Mouse (Mus musculus) embryonic facial prominence, embryonic 15.5 days (tissue): ENCODE data around the gene Fam186b. TPM values are rescaled to one million over a fixed set of nuclear protein-coding genes. Genes with fewer than 3 reads are reported as not detected.

Experiments
- ATAC-seq: fragments of 200-750 bp; cut with Nextera tagmentation; 2 replicates; pipeline ENCODE4 v1.8.0; 2017; ENCODE audit warnings: low read depth, moderate TSS enrichment; ENCODE audit not compliant: insufficient number of reproducible peaks, low FRiP score, low TSS enrichment
- H3K27ac ChIP-seq: fragments of 300-500 bp; sonication (generic); replicated peaks from 2 replicates; pipeline ENCODE4 v1.5.1; 2015; ENCODE audit warnings: mild to moderate bottlenecking, inconsistent platforms
- H3K27me3 ChIP-seq: fragments of 300-500 bp; sonication (generic); 2 replicates; pipeline ENCODE4 v1.6.1; 2015; ENCODE audit warnings: inconsistent platforms
- H3K36me3 ChIP-seq: fragments of 300-500 bp; sonication (generic); 2 replicates; pipeline ENCODE4 v1.6.1; 2015; ENCODE audit warnings: mild to moderate bottlenecking, inconsistent platforms
- H3K4me1 ChIP-seq: fragments of 300-500 bp; sonication (generic); 2 replicates; pipeline ENCODE4 v1.6.1; 2015; ENCODE audit warnings: inconsistent platforms
- H3K4me2 ChIP-seq: fragments of 300-500 bp; sonication (generic); replicated peaks from 2 replicates; pipeline ENCODE4 v1.6.1; 2015; ENCODE audit warnings: mild to moderate bottlenecking, inconsistent platforms
- H3K4me3 ChIP-seq: fragments of 300-500 bp; sonication (generic); replicated peaks from 2 replicates; pipeline ENCODE4 v1.5.1; 2015; ENCODE audit warnings: mild to moderate bottlenecking, inconsistent platforms
- H3K9ac ChIP-seq: fragments of 300-500 bp; sonication (generic); 2 replicates; pipeline ENCODE4 v1.6.1; 2015; ENCODE audit warnings: inconsistent platforms
- H3K9me3 ChIP-seq: fragments of 300-500 bp; sonication (generic); replicated peaks from 2 replicates; pipeline ENCODE4 v1.6.1; 2016; ENCODE audit warnings: inconsistent platforms
- WGBS: fragments of 180-500 bp; shearing (Covaris S2); methylation state at CpG from one replicate; pipeline ENCODE4 v1.1.7; 2015; 5-methylcytosine and 5-hydroxymethylcytosine counted together
- polyA plus RNA-seq: library from polyadenylated mRNA; unstranded; fragments of >200 nt; fragmentation: Nextera tagmentation; extraction: Ambion mirVana; gene quantifications from 2 replicates; pipeline ENCODE4 v1.2.1, GENCODE M21; 2015

The Fam186b gene
- polyA plus RNA-seq, 1 experiment from 2014 or later, result 0.27 TPM

DNA sequence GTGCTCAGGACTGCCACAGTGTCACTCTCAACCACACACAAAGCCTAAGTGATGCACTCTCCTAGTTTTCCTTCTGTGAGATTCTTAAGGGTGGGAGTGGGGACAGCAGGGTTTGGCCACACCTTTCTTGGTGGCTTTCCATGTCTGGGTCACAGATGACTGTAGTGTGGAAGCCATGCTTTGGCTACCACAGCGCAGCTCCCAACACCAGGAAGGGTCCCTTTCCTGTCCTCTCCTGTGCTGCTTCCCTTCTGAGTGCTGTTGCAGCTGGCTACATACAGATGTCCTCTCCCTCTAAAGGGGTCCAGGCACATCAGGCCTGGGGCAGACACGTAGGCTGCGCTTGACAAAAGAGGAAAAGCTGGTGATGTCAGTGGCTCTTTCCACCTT, 38.0 kb upstream of the Fam186b start:
- peaks cover 32% of the 10 kb centered on the region for H3K36me3 ChIP-seq
- no peaks in the 10 kb centered on the region for H3K9me3 ChIP-seq
- no peaks in the 10 kb centered on the region for H3K27me3 ChIP-seq
- H3K4me3 ChIP-seq, result no peak overlapping the region
- H3K27ac ChIP-seq, result peak overlapping the region; percentile 95
- 0 out of 2 replicates have a peak overlapping the region, but pooled peaks have one; percentile 22 for H3K4me2 ChIP-seq
- H3K4me1 ChIP-seq, result peaks cover 51% of the 10 kb centered on the region
- 43% methylated on average over 3 of the region's 3 CpGs for WGBS
- no peak overlapping the region for H3K9ac ChIP-seq
- 0 out of 2 replicates have a peak, but pooled peaks have one; percentile 15 for ATAC-seq

DNA sequence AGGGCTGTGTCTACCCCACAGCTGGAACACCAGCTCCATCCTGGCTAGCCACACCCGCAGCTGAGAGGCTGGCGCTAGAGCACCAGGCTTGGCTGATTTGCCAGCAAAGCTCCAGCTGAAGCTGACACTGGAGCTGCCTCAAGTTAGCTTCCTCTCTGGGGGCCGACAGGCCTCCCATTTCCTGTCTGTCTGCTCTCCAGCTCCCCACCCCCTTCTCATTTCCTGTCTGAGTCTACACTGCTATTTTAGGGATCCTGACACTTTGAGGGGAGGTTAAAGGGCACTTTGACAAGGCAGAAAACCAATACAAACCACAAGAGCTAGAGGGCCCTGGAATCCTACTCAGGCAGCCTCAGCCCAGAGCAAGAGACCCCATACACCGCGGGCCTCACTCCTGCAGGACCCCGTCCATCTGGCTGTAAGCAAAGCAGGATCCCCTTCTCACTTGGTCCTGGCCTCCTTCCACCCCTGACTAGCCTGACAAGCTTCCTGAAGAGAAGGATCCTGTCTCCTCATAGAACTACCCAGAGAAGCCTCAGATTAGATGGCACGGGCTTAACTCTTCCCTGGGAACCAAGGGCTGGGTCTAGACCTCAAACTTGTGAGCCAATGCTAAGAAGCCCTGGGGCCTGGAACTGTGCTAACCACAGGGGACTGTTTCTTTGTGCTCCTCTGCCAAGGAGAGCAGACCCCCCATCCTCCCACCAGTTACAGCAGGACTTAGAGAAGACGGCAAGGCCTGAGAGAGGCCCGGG, 37.4 kb upstream of the Fam186b start:
- Histone ChIP-seq H3K9me3 (no peaks in the 10 kb centered on the region), H3K27ac (peak overlapping the region; percentile 95), H3K4me1 (peaks cover 51% of the 10 kb centered on the region), H3K27me3 (no peaks in the 10 kb centered on the region), H3K9ac (no peak overlapping the region), H3K36me3 (peaks cover 37% of the 10 kb centered on the region), H3K4me2 (peak overlapping the region; percentile 22; the same call in 1 of the 2 replicates), H3K4me3 (no peak overlapping the region)
- 14% methylated on average over 9 of the region's 9 CpGs for WGBS
- ATAC-seq, result peak; percentile 88

DNA sequence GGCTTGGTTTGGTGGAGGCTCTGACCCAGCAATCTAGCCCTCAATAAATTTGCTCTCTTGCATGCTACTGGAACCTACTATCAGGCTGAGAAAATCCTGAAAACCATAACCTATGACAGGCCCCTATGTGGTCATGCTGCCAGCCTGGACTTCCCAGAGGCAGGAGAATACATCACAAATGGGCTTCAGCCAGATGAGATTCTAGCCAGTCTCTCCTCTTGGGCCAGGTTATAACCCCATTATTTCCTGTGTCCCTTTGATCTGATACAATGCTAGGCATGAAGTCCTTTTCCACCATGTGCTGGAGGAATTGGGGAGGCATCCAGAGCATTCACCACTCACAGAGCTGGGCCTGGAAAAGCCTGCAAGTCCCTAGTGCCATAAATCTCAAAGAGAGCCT, 36.4 kb upstream of the Fam186b start:
- H3K9me3 ChIP-seq, result no peaks in the 10 kb centered on the region
- H3K27me3 ChIP-seq, result no peaks in the 10 kb centered on the region
- no peak for ATAC-seq
- H3K4me3 ChIP-seq, result no peak overlapping the region
- H3K27ac ChIP-seq, result peak overlapping the region; percentile 95
- no peak overlapping the region for H3K9ac ChIP-seq
- H3K36me3 ChIP-seq, result peaks cover 47% of the 10 kb centered on the region
- no peak overlapping the region for H3K4me2 ChIP-seq
- peaks cover 46% of the 10 kb centered on the region for H3K4me1 ChIP-seq

DNA sequence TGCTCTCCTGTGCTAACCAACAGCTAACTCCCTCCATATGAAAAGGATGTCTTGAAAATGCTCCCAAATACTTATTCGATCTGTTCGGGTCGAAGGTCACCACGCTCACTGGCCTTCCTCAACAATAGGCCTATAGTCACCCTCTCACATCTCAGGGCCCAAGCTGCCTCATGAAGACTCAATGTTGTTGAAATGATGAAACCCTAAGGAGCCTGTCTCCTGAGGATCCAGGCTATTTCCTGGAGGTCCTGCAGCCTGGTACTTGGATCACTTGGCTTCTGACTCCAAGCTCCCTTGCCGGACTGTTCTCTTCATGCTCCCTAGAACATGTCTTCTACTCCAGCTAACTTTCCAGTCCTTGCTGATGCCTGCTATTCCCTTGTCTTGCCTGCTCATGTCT, 35.7 kb upstream of the Fam186b start:
- Histone ChIP-seq H3K36me3 (peaks cover 51% of the 10 kb centered on the region), H3K9ac (no peak overlapping the region), H3K4me3 (no peak overlapping the region), H3K27ac (no peak overlapping the region), H3K9me3 (no peaks in the 10 kb centered on the region), H3K4me2 (no peak overlapping the region), H3K27me3 (no peaks in the 10 kb centered on the region), H3K4me1 (peaks cover 44% of the 10 kb centered on the region)
- no peak for ATAC-seq
- 62% methylated on average over 5 of the region's 5 CpGs for WGBS

DNA sequence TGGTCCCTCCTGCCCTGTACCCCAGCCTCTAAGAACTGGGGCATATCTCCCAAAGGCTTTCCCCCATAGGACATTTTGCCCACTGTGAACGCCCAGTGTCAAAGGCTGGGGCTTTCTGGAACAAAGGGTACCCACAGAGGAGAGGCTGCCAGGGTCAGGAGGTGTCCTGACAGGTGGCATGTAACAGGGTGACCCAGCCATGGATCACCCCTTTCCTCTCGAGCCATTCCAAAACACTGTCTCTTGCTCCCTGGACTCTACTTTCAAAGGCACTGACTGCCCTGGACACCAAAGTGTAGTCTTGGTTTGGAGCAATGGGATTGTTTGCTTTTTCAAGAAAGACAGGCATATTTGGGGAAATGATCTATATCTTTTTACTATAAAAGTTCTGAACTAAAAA, 34.6 kb upstream of the Fam186b start:
- H3K4me3 ChIP-seq, result no peak overlapping the region
- H3K9ac ChIP-seq, result no peak overlapping the region
- H3K27me3 ChIP-seq, result no peaks in the 10 kb centered on the region
- H3K4me1 ChIP-seq, result peaks cover 36% of the 10 kb centered on the region
- 79% methylated on average over 2 of the region's 2 CpGs for WGBS
- H3K9me3 ChIP-seq, result no peaks in the 10 kb centered on the region
- peaks cover 52% of the 10 kb centered on the region for H3K36me3 ChIP-seq
- no peak for ATAC-seq
- no peak overlapping the region for H3K27ac ChIP-seq
- H3K4me2 ChIP-seq, result no peak overlapping the region

DNA sequence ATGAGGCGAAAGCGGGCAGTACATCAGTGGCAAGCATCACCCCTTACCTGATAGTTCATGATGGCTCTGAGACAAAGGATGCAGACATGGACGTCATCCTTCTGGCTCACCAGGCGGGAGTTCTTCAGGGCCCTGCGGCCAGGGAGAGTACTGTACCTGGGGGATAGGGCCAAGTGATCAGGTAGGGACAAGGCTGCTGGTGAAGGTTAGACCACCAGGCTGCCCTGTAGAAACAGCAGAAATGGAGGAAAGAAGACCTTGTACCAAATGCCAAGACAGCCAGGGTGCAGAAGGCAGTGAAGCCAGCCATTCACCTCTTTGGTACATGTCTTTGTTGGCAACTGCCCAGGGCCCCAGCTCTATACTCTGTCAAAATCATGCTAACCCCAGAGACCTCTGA, 32.3 kb upstream of the Fam186b start:
- Histone ChIP-seq H3K36me3 (peaks cover 73% of the 10 kb centered on the region), H3K27me3 (no peaks in the 10 kb centered on the region), H3K4me3 (no peak overlapping the region), H3K27ac (no peak overlapping the region), H3K4me1 (peaks cover 13% of the 10 kb centered on the region), H3K9me3 (no peaks in the 10 kb centered on the region), H3K4me2 (no peak overlapping the region), H3K9ac (no peak overlapping the region)
- no peak for ATAC-seq
- WGBS, result 95% methylated on average over 5 of the region's 5 CpGs

DNA sequence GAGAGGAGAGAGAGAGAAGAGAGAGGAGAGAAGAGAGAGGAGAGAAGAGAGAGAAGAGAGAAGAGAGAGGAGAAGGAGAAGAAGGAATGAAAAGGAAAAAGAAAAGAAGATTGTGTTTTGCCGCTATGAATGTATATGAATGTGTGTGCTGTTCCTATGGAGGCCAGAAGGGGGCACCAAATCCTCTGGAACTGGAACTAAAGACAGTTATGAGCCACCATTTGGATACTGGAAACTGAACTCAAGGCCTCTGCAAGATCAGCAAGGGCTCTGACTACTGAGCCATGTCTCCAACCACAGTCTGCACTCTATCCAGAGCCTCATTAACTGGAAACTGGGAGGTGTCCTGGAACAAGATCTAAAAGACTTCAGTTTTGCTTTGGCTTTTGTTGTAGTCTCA, 31.3 kb upstream of the Fam186b start:
- H3K4me1 ChIP-seq, result peaks cover 3% of the 10 kb centered on the region; the same call in 1 of the 2 replicates
- WGBS, result 73% methylated on average over 1 of the region's 1 CpGs
- no peak overlapping the region for H3K4me2 ChIP-seq
- peaks cover 84% of the 10 kb centered on the region for H3K36me3 ChIP-seq
- no peak for ATAC-seq
- no peaks in the 10 kb centered on the region for H3K9me3 ChIP-seq
- no peak overlapping the region for H3K27ac ChIP-seq
- no peak overlapping the region for H3K9ac ChIP-seq
- no peaks in the 10 kb centered on the region for H3K27me3 ChIP-seq
- H3K4me3 ChIP-seq, result no peak overlapping the region

DNA sequence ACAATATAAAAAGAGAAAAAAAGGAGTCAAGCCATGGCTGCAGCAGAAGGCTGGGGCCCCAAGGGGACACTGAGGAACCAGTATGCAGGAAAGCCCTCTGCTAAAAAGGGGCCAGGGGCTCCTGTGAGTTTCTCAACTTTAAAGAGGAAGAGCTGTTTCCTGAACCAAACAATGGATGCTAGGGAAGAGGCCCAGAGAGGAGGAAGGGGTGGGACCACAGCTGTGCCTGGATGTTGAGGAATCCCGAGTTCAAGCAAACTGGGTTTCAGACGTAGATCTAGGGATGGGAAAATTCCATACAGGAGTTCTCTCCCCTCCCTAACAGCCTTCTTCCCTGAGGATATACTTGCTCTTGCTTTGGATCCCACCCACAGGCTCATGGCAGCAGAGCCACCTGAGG, 30.7 kb upstream of the Fam186b start:
- no peak for ATAC-seq
- Histone ChIP-seq H3K4me1 (no peaks in the 10 kb centered on the region), H3K27me3 (no peaks in the 10 kb centered on the region), H3K4me2 (no peak overlapping the region), H3K4me3 (no peak overlapping the region), H3K9ac (no peak overlapping the region), H3K9me3 (no peaks in the 10 kb centered on the region), H3K36me3 (peaks cover 85% of the 10 kb centered on the region), H3K27ac (no peak overlapping the region)
- 45% methylated on average over 2 of the region's 2 CpGs for WGBS

DNA sequence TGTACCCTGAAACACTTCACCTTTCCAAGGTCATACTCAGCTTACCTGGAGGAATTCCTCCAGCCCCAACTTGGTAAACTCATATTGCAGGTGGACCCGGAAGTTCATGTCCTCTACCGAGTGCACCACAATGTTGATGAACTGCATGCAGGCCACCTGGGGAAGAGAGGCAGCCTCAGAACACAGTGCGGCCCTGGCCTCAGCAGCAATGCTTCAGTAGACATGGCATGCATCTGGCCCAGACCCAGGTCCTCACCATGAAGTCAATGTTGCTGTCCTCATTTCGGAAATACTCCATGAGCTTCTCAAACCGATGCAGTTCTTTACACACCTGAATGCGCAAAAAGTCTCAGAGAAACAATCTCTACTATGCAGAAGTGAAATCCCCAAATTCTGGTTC, 29.9 kb upstream of the Fam186b start:
- H3K4me1 ChIP-seq, result no peaks in the 10 kb centered on the region
- no peak overlapping the region for H3K4me2 ChIP-seq
- no peak overlapping the region for H3K9ac ChIP-seq
- no peak for ATAC-seq
- H3K27me3 ChIP-seq, result no peaks in the 10 kb centered on the region
- H3K9me3 ChIP-seq, result no peaks in the 10 kb centered on the region
- no peak overlapping the region for H3K4me3 ChIP-seq
- H3K36me3 ChIP-seq, result peaks cover 89% of the 10 kb centered on the region
- WGBS, result 90% methylated on average over 6 of the region's 6 CpGs
- no peak overlapping the region for H3K27ac ChIP-seq

DNA sequence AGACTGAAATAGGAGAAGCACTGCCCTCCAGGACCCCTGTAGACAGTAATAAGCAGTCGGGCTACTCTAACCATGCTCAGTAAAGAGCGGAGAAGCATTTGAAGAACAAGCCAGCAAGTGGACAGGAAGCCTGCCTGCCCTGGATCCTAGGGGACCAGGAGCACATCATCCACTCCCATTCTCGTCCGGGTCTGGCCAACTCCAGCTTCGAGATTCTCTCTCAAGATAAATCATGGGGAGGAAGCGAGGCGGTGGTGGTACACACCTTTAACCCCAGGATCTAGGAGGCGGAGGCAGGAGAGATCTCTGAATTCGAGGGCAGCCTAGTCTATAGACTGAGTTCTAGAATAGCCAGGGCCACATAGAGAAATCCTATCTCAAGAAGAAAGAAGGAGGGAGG, 28.5 kb upstream of the Fam186b start:
- Histone ChIP-seq H3K9me3 (no peaks in the 10 kb centered on the region), H3K27me3 (no peaks in the 10 kb centered on the region), H3K9ac (no peak overlapping the region), H3K4me3 (no peak overlapping the region), H3K4me1 (no peaks in the 10 kb centered on the region; the same call in 1 of the 2 replicates), H3K36me3 (peaks cover 91% of the 10 kb centered on the region), H3K27ac (no peak overlapping the region), H3K4me2 (no peak overlapping the region)
- 83% methylated on average over 9 of the region's 9 CpGs for WGBS
- no peak for ATAC-seq

DNA sequence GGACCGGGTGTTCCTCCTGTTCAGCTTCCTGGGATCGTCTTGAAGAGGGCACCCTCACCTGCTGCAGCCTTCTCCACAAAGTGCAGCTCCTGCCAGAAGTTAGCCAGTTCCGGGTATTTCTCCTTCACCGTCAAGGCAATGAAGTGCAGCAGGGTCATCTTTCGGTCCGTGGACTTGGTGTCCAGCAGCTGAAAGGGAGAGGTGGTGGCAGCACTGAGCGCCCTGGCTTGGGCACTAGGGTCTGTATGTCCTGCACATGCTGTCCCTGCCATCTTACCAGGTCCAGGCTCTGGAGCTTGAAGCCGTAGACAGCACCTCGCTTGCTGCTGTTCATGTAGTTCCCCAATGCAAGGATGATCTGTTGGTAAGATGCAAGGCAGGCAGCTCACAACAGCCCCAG, 25.3 kb upstream of the Fam186b start:
- no peak overlapping the region for H3K27ac ChIP-seq
- no peak for ATAC-seq

DNA sequence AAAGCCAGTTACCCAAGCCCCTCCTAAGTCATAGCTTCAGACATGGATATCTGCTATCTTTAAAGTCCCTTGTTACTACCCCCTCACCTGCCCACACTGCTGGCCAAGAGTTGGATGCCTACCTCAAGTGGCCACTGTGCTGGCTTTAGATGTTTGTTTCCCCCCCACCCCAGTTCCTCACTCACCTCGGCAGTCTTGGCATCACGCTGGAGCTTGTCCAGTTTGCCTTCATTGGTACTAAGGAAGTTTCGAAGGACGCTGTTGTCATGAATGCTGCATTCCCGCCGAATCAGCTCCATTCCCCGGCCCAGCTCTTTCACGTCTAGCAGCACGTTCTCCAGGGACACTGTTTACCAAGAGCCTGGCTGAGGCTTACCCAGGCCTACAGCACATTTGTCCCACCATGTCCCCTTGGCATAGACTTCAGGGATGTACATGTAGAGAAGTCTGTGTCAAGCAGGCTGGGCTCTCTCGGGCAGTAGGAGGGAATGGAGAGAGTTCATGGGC, 24.5 kb upstream of the Fam186b start:
- H3K4me3 ChIP-seq, result no peak overlapping the region
- H3K4me2 ChIP-seq, result no peak overlapping the region
- peak overlapping the region; percentile 55 for H3K27ac ChIP-seq
- H3K27me3 ChIP-seq, result no peaks in the 10 kb centered on the region
- no peaks in the 10 kb centered on the region for H3K9me3 ChIP-seq
- ATAC-seq, result no peak
- H3K4me1 ChIP-seq, result peaks cover 7% of the 10 kb centered on the region
- H3K36me3 ChIP-seq, result peaks cover 96% of the 10 kb centered on the region
- no peak overlapping the region for H3K9ac ChIP-seq
- 74% methylated on average over 10 of the region's 10 CpGs for WGBS

More for the DNA sequence above, 25.3 kb upstream of the Fam186b start:
- H3K4me3 ChIP-seq, result no peak overlapping the region
- H3K4me2 ChIP-seq, result no peak overlapping the region
- H3K9ac ChIP-seq, result no peak overlapping the region
- peaks cover 7% of the 10 kb centered on the region for H3K4me1 ChIP-seq
- no peaks in the 10 kb centered on the region for H3K9me3 ChIP-seq
- WGBS, result 76% methylated on average over 9 of the region's 9 CpGs
- H3K27me3 ChIP-seq, result no peaks in the 10 kb centered on the region
- H3K36me3 ChIP-seq, result peaks cover 95% of the 10 kb centered on the region
